Mouse (Mus musculus) monocyte, adult 2 months (primary cell): Measurements from ENCODE around the gene Colgalt1.

ENCODE experiments used
- DNase-seq, 2 experiments: peaks; one replicate each; pipeline ENCODE4 v3.0.0; 2022; ENCODE audit warnings: low spot score in 2 of 2, low read depth in 1 of 2

Colgalt1 gene

GRCm38 (mm10) chr8:71667256-71667655 lies 56.5 kb downstream of the Colgalt1 start:
- DNase-seq: no peak

GRCm38 (mm10) chr8:71668220-71668975 lies 57.6 kb downstream of the Colgalt1 start:
- DNase-seq: peak in 1 of 2 experiments; percentile 46

DNA sequence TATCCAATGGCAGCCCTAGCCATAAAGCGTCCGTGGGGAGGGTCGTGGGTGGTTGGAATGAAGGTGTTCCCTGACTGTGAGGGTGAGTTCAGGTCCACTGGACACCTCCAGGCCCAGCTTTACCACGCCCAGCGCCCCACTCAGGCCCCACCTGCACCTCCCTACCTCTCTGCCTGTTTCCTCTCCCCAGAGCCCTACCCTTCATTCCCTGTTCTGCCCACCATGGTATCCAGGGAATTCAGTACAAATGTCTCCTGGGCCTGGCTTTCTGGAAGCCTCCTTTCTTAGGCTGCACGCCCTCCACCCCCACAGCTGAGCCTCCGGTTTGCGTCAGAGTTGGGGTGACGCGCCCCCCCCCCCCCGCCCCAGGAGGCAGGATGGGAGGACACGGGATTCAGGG lies 59.4 kb downstream of the Colgalt1 start:
- no peak for DNase-seq

- DNase-seq: no peak
Observed at GRCm38 (mm10) chr8:71670621-71671548, 60.1 kb downstream of the Colgalt1 start.

- peak; percentile 35 to 80 for DNase-seq
Observed at GRCm38 (mm10) chr8:71671549-71671965, 60.8 kb downstream of the Colgalt1 start, which contains the start of gene Unc13a. Unc13a (minus strand) TSS chr8:71671757.

- DNase-seq: no peak
Observed at GRCm38 (mm10) chr8:71672168-71672735, 61.5 kb downstream of the Colgalt1 start.

GRCm38 (mm10) chr8:71674071-71674470 lies 63.3 kb downstream of the Colgalt1 start:
- no peak for DNase-seq
